Comparison of ENCODE assay signal across 16 mouse cellular contexts in genomic region chrX:96184100-96184732, GRCm38 (mm10).
A peak's percentile ranks its signal among the peaks of the same experiment; 100 is the strongest.
DNase-seq lines count a peak whose midpoint lies in the region; ATAC-seq lines count a peak whose summit lies in the region.
"Had no signal": no experiment of that assay in that cellular context is flagged by ENCODE, and none has a peak within 500 bp of the region (broad histone marks: within the 10 kb centered on the region; RNA-seq: fewer than 3 reads in every experiment).

No protein-coding gene starts in this region.

- WGBS in forebrain, embryonic 14.5 days = 60% methylated on average over 5 of the region's 5 CpGs
- WGBS in forebrain, embryonic 11.5 days = 79% methylated on average over 5 of the region's 5 CpGs
- 60% methylated on average over 5 of the region's 5 CpGs for WGBS in midbrain, embryonic 16.5 days
- WGBS in midbrain, embryonic 13.5 days = 71% methylated on average over 5 of the region's 5 CpGs

- peak; percentile 22 for DNase-seq in forebrain, embryonic 14.5 days (ENCODE audit: low spot score)
- DNase-seq in forebrain, embryonic 11.5 days (ENCODE audit: low spot score) = no peak
- peak; percentile 5 for DNase-seq in kidney, postnatal 14 days
- no peak for DNase-seq in kidney, postnatal 36 days
- no peak for DNase-seq in adrenal gland, adult 8-10 months
- no peak for DNase-seq in cerebellum, adult 11 months
- DNase-seq: adrenal gland, postnatal 36 days; B cell, adult 2 months; gastrocnemius, postnatal 36 days; thymus, postnatal 36 days had no signal

- H3K27ac ChIP-seq in forebrain, embryonic 14.5 days (ENCODE audit: low read depth, low read length) = no peak overlapping the region
- H3K27ac ChIP-seq in forebrain, embryonic 11.5 days (ENCODE audit: low read depth, low read length) = no peak overlapping the region
- no peak overlapping the region for H3K27ac ChIP-seq in midbrain, embryonic 16.5 days (ENCODE audit: low read length)
- H3K27ac ChIP-seq in midbrain, embryonic 13.5 days = no peak overlapping the region
- H3K27ac ChIP-seq: hindbrain, embryonic 10.5 days; lung, embryonic 15.5 days; stomach, embryonic 15.5 days had no signal

- no peaks in the 10 kb centered on the region for H3K4me1 ChIP-seq in forebrain, embryonic 14.5 days (ENCODE audit: control insufficient read depth, insufficient read depth, low read length)
- no peaks in the 10 kb centered on the region for H3K4me1 ChIP-seq in forebrain, embryonic 11.5 days (replicated peaks; ENCODE audit: control insufficient read depth, insufficient read depth, low read length)
- no peaks in the 10 kb centered on the region for H3K4me1 ChIP-seq in midbrain, embryonic 16.5 days (ENCODE audit: control insufficient read depth, insufficient read depth, low read length)
- no peaks in the 10 kb centered on the region for H3K4me1 ChIP-seq in midbrain, embryonic 13.5 days (replicated peaks)
- H3K4me1 ChIP-seq: heart, embryonic 12.5 days; hindbrain, embryonic 10.5 days; lung, embryonic 15.5 days; stomach, embryonic 15.5 days had no signal

- H3K9me3 ChIP-seq in forebrain, embryonic 14.5 days (replicated peaks; ENCODE audit: control insufficient read depth, low read length) = no peaks in the 10 kb centered on the region
- H3K9me3 ChIP-seq in forebrain, embryonic 11.5 days (ENCODE audit: control insufficient read depth, low read length) = no peaks in the 10 kb centered on the region
- no peaks in the 10 kb centered on the region for H3K9me3 ChIP-seq in midbrain, embryonic 16.5 days (replicated peaks; ENCODE audit: control insufficient read depth, low read length, poor library complexity, severe bottlenecking)
- no peaks in the 10 kb centered on the region for H3K9me3 ChIP-seq in midbrain, embryonic 13.5 days
- H3K9me3 ChIP-seq: heart, embryonic 12.5 days; hindbrain, embryonic 10.5 days; lung, embryonic 15.5 days; stomach, embryonic 15.5 days had no signal

- H3K4me3 ChIP-seq in forebrain, embryonic 14.5 days (ENCODE audit: low read depth, low read length) = no peak overlapping the region
- no peak overlapping the region for H3K4me3 ChIP-seq in forebrain, embryonic 11.5 days (ENCODE audit: low read depth, low read length)
- no peak overlapping the region for H3K4me3 ChIP-seq in midbrain, embryonic 16.5 days (ENCODE audit: low read depth, low read length)
- H3K4me3 ChIP-seq in midbrain, embryonic 13.5 days (replicated peaks) = no peak overlapping the region
- H3K4me3 ChIP-seq: heart, embryonic 12.5 days; hindbrain, embryonic 10.5 days; lung, embryonic 15.5 days; stomach, embryonic 15.5 days had no signal

- no peak overlapping the region for H3K9ac ChIP-seq in forebrain, embryonic 14.5 days (ENCODE audit: low read length)
- H3K9ac ChIP-seq in forebrain, embryonic 11.5 days (ENCODE audit: low read length) = no peak overlapping the region
- no peak overlapping the region for H3K9ac ChIP-seq in midbrain, embryonic 16.5 days (ENCODE audit: low read depth, low read length)
- no peak overlapping the region for H3K9ac ChIP-seq in midbrain, embryonic 13.5 days (replicated peaks)
- H3K9ac ChIP-seq: heart, embryonic 12.5 days; lung, embryonic 15.5 days; stomach, embryonic 15.5 days had no signal

- no peaks in the 10 kb centered on the region for H3K36me3 ChIP-seq in forebrain, embryonic 14.5 days (ENCODE audit: control insufficient read depth, insufficient read depth, low read length)
- no peaks in the 10 kb centered on the region for H3K36me3 ChIP-seq in forebrain, embryonic 11.5 days (ENCODE audit: control insufficient read depth, insufficient read depth, low read length)
- H3K36me3 ChIP-seq in midbrain, embryonic 16.5 days (ENCODE audit: control insufficient read depth, insufficient read depth, low read length) = no peaks in the 10 kb centered on the region
- H3K36me3 ChIP-seq in midbrain, embryonic 13.5 days = no peaks in the 10 kb centered on the region
- H3K36me3 ChIP-seq: heart, embryonic 12.5 days; hindbrain, embryonic 10.5 days; lung, embryonic 15.5 days; stomach, embryonic 15.5 days had no signal

- no peak overlapping the region for H3K4me2 ChIP-seq in forebrain, embryonic 14.5 days (ENCODE audit: low read length)
- H3K4me2 ChIP-seq in forebrain, embryonic 11.5 days (ENCODE audit: low read depth, low read length, severe bottlenecking) = no peak overlapping the region
- no peak overlapping the region for H3K4me2 ChIP-seq in midbrain, embryonic 16.5 days (ENCODE audit: low read length)
- no peak overlapping the region for H3K4me2 ChIP-seq in midbrain, embryonic 13.5 days (replicated peaks)
- H3K4me2 ChIP-seq: heart, embryonic 12.5 days; lung, embryonic 15.5 days; stomach, embryonic 15.5 days had no signal

- H3K27me3 ChIP-seq in forebrain, embryonic 14.5 days (replicated peaks; ENCODE audit: control insufficient read depth, insufficient read depth, low read length) = no peaks in the 10 kb centered on the region
- H3K27me3 ChIP-seq in forebrain, embryonic 11.5 days (ENCODE audit: control insufficient read depth, insufficient read depth, low read length) = no peaks in the 10 kb centered on the region
- no peaks in the 10 kb centered on the region for H3K27me3 ChIP-seq in midbrain, embryonic 16.5 days (ENCODE audit: control insufficient read depth, insufficient read depth, low read depth, low read length)
- no peaks in the 10 kb centered on the region for H3K27me3 ChIP-seq in midbrain, embryonic 13.5 days
- H3K27me3 ChIP-seq: heart, embryonic 12.5 days; lung, embryonic 15.5 days; stomach, embryonic 15.5 days had no signal

- no peak for ATAC-seq in forebrain, embryonic 14.5 days
- no peak for ATAC-seq in forebrain, embryonic 11.5 days (replicated peaks; ENCODE audit: low FRiP score)
- peak; percentile 71; the same call in 1 of the 2 replicates for ATAC-seq in midbrain, embryonic 16.5 days
- no peak for ATAC-seq in midbrain, embryonic 13.5 days

Comparison
In these comparisons a context has a peak if more than half of its experiments do, and no peak if none do; other contexts are left out.
1. DNase-seq: peak in forebrain, embryonic 14.5 days (single experiment) and kidney, postnatal 14 days (single experiment); none in forebrain, embryonic 11.5 days (single experiment), kidney, postnatal 36 days (0 of 2), adrenal gland, adult 8-10 months (single experiment) and cerebellum, adult 11 months (single experiment).